Comparison of ENCODE assay signal across 8 mouse cellular contexts in genomic region chr16:48994343-48994693, GRCm38 (mm10). TPM values are rescaled to one million over a fixed set of nuclear protein-coding genes. Genes with fewer than 3 reads are reported as not detected.
DNase-seq lines count a peak whose midpoint lies in the region; ATAC-seq lines count a peak whose summit lies in the region.

No protein-coding gene starts in this region.

- no peaks in the 10 kb centered on the region for H3K27me3 ChIP-seq in lung, embryonic 16.5 days (ENCODE audit: control insufficient read depth, insufficient read depth, low read depth, low read length)
- no peaks in the 10 kb centered on the region for H3K27me3 ChIP-seq in stomach, embryonic 14.5 days (ENCODE audit: control insufficient read depth, insufficient read depth, low read length)

- H3K4me3 ChIP-seq in lung, embryonic 16.5 days (ENCODE audit: low read length): peak overlapping the region; percentile 97
- H3K4me3 ChIP-seq in stomach, embryonic 14.5 days (ENCODE audit: low read depth, low read length): peak overlapping the region; percentile 87

- DNase-seq in lung, postnatal 36 days: no peak
- peak; percentile 36 for DNase-seq in liver
- DNase-seq in frontal cortex, postnatal 14 days (ENCODE audit: low spot score in 2 of 2): no peak
- DNase-seq in T-cell, adult 2 months (ENCODE audit: low spot score): no peak

- 0% methylated on average over 18 of the region's 18 CpGs for WGBS in lung, embryonic 16.5 days
- WGBS in stomach, embryonic 14.5 days: 0% methylated on average over 18 of the region's 18 CpGs

- peaks cover 5% of the 10 kb centered on the region for H3K36me3 ChIP-seq in lung, embryonic 16.5 days (ENCODE audit: control insufficient read depth, insufficient read depth, low read length)
- H3K36me3 ChIP-seq in stomach, embryonic 14.5 days (ENCODE audit: control insufficient read depth, insufficient read depth, low read length): peaks cover under 1% of the 10 kb centered on the region; the same call in 1 of the 2 replicates

- H3K4me1 ChIP-seq in lung, embryonic 16.5 days (replicated peaks; ENCODE audit: control insufficient read depth, insufficient read depth, low read length): peaks cover 11% of the 10 kb centered on the region
- H3K4me1 ChIP-seq in stomach, embryonic 14.5 days (ENCODE audit: control insufficient read depth, insufficient read depth, low read length): peaks cover 11% of the 10 kb centered on the region

- ATAC-seq in lung, embryonic 16.5 days (ENCODE audit: low read depth): no peak; the same call in 1 of the 2 replicates
- peak; percentile 58 for ATAC-seq in erythroid progenitor cell, adult 5-6 weeks (replicated peaks; ENCODE audit: low FRiP score, poor library complexity, severe bottlenecking)
- peak; percentile 46; the same call in 1 of the 2 replicates for ATAC-seq in stomach, embryonic 14.5 days (ENCODE audit: insufficient number of reproducible peaks, insufficient read depth, low FRiP score, low read depth)
- ATAC-seq in cerebellum, adult (ENCODE audit: insufficient number of reproducible peaks, low FRiP score, low TSS enrichment): no peak; the same call in 1 of the 2 replicates

- peak overlapping the region; percentile 48 for H3K27ac ChIP-seq in lung, embryonic 16.5 days (ENCODE audit: low read length)
- H3K27ac ChIP-seq in stomach, embryonic 14.5 days (ENCODE audit: low read length): no peak overlapping the region

- peak overlapping the region; percentile 100 for H3K9ac ChIP-seq in lung, embryonic 16.5 days (ENCODE audit: low read length)
- peak overlapping the region; percentile 43 for H3K9ac ChIP-seq in stomach, embryonic 14.5 days (replicated peaks; ENCODE audit: low read depth, low read length)

- peak overlapping the region; percentile 76 for H3K4me2 ChIP-seq in lung, embryonic 16.5 days (ENCODE audit: low read depth, low read length)
- H3K4me2 ChIP-seq in stomach, embryonic 14.5 days (replicated peaks; ENCODE audit: low read depth, low read length): peak overlapping the region; percentile 46

- no peaks in the 10 kb centered on the region for H3K9me3 ChIP-seq in lung, embryonic 16.5 days (ENCODE audit: control insufficient read depth, low read length)
- no peaks in the 10 kb centered on the region for H3K9me3 ChIP-seq in stomach, embryonic 14.5 days (ENCODE audit: control insufficient read depth, low read depth, low read length)

RNA-seq across cellular contexts. Expression of gene Cip2a, which starts 0.3 kb away (rescaled TPM):
- 34.4 and 39.7 TPM in 2 replicates for polyA plus RNA-seq in lung, embryonic 16.5 days (2015; fragmentation: Nextera tagmentation; extraction: Ambion mirVana)
- 171 and 296 TPM in 2 replicates for total RNA-seq in erythroid progenitor cell, adult 5-6 weeks (2015; ENCODE audit: low replicate concordance)
- 251 and 283 TPM in 2 replicates for total RNA-seq in erythroid progenitor cell, adult 5-6 weeks (2017; ENCODE audit: low replicate concordance)
- 34.9 and 35.4 TPM in 2 replicates for polyA plus RNA-seq in stomach, embryonic 14.5 days (2014; fragmentation: Nextera tagmentation; extraction: Ambion mirVana)

RNA-seq across cellular contexts. Expression of gene Dzip3, which starts 0.4 kb away (rescaled TPM):
- 24.4 and 30.4 TPM in 2 replicates for polyA plus RNA-seq in lung, embryonic 16.5 days (2015; fragmentation: Nextera tagmentation; extraction: Ambion mirVana)
- 22.2 and 33.9 TPM in 2 replicates for total RNA-seq in erythroid progenitor cell, adult 5-6 weeks (2015; ENCODE audit: low replicate concordance)
- total RNA-seq in erythroid progenitor cell, adult 5-6 weeks (2017; ENCODE audit: low replicate concordance): 18.2 and 26.1 TPM in 2 replicates
- polyA plus RNA-seq in stomach, embryonic 14.5 days (2014; fragmentation: Nextera tagmentation; extraction: Ambion mirVana): 36.1 and 40.6 TPM in 2 replicates

Comparison
In these comparisons a context has a peak if more than half of its experiments do, and no peak if none do; other contexts are left out.
1. ATAC-seq: peak in erythroid progenitor cell, adult 5-6 weeks (single experiment) and stomach, embryonic 14.5 days (single experiment); none in lung, embryonic 16.5 days (single experiment) and cerebellum, adult (single experiment).